Mouse (Mus musculus): Measurements from ENCODE around the gene Rhot2.

DNA sequence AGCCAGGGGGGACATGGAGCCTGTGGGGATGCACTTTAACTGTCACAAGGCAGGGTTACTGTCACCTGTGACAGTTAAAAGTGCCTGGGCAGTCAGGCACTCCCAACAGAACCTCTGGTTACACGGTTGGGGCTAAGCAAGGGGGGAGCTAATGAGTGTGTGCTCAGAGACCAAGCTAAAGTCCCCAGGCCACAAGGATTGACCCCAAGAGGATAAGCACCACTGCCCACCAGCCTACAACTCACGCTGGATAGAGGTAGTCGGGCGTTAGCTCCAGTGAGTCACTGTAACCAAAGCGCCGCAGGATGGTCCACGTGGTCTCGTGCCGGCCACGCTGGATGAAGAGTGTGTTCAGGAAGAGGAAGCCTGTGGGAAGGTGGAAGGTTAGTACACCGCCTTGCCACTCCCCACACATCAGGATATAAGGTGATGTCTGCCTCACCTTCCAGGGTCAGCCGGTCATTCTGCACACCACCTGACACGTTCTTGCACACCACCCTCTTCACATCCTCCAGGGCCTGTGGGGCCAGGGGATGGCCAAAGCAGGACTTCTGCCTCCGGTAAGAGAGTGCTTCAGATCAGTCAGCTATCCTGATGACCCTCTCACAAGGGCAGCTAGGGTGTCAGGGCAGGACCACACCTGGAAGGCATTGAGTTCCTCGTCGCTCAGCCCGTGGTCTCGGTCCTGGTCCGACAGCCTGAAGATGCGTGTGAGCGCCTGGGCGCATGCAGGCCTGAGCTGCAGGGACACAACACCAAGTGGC, 3.4 kb downstream of the Rhot2 start, which contains the start of gene Gm20683:
- no peak for TF ChIP-seq POLR2A (IDR thresholded peaks at IDR 0.05; ENCODE audit: borderline replicate concordance, insufficient read depth, low read length)
- no peak for TF ChIP-seq CTCF (IDR thresholded peaks at IDR 0.05; ENCODE audit: borderline replicate concordance, insufficient read depth, low read depth, low read length)
